Mouse (Mus musculus) heart, postnatal 25 days (tissue): ENCODE measurements around the gene Strn4. TPM values are rescaled to one million over a fixed set of nuclear protein-coding genes. Genes with fewer than 3 reads are reported as not detected.

Source experiments
- DNase-seq: peaks from one replicate; pipeline ENCODE4 v3.0.0; 2022; ENCODE audit warnings: low spot score
- intact Hi-C: fragments of 180-260 bp; cut with DNase I; formaldehyde crosslinking; loops from one replicate; pipeline ENCODE4 v1.15.1; 2025
- total RNA-seq, 2 experiments: library from RNA; stranded (reverse); gene quantifications; 2 replicates each; pipeline ENCODE4 v1.2.3; 2021

Gene Strn4
- 10 to 100 TPM; 54.8 to 65.5 TPM for total RNA-seq

DNA sequence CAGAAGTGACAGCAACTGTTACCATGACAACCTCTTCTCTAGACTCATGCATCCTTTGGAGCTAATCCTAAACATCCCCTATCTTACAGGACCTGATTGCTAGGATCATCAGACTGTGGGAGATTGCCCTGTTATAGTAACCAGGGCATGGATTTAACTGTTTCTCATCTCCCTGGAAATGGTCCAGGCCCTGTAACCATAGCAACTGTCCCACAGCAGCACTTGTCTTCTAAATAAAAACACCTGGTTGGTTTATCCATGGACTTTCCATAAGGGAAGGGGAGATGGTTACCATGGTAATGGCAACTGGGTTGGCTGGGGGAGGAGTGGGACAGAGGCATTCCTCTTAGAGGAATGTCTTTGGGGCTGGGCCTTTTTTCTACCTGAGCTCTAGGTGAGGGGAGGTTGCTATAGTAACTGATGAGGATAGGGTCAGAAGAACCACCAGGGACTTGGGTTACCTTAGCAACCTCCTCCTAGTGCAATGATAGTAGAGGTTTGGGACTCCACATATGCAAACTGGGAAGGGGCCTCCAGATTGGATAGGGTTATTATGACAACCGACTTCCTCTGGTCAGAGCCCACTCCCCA is at the start of gene Strn4:
TSS of gene Strn4 (plus strand) at position 539 of the 591 bp plus-strand sequence.
- intact Hi-C loops: no loop called here
- no peak for DNase-seq

DNA sequence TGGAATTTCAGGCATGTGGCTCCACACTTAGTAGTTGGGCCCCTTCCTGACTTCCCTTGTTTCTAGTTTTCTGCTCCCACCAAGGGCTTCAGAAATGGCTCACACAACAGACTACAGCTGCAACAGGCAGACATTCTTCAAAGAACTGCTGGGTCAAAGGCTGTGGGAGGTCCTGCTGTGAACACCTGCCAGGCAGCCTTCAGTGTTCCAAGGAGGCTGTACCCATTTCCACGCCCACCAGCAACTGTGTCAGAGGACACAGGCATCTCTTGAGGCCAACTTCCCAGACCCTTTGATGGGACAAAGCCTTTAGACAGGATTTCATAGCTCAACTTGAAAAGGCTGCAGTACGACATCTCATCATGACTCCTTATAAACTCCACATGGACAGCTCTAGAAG is 49.2 kb upstream of the Strn4 start:
- intact Hi-C loops: no loop called here
- DNase-seq: no peak

DNA sequence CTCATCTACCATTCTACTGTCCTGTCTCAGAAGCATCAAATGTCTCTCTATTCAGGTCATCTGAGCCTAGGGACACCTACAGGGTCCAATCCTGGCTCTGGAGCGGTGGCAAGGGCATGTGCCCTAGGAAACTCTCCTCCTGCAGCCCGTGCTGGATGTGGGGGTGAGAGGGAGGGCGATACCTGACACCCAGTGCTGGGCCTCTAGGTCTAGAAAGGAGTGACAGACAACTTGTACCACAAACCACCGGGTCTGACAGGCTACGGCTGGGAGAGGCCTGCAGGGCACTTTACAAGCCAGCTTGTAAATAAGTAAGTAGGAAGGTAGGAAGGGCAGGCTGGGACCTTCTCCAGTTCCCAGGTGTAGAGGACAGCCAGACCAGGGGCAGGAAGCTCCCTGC is 39.8 kb upstream of the Strn4 start:
- intact Hi-C loops: no loop called here
- no peak for DNase-seq

DNA sequence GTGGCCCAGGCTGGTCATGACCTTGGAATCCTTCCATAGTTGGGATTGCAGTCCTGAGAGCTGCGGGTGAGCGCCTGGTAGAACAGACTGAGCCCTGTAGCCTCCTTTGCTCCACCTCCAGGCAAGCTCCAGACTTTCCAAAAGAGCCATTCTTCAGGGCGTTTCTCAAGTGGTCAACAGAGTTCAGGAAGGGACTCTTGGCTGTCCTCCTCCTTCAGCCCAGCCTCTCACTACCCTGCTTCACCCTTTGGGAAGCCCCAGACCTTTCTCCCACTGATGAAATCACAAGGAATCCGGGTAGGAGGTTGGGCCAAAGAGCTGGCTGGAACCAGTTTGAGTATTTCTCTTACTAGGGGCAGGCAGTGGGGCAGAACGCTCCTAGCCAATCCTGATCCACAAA is 35.6 kb upstream of the Strn4 start:
- peak; percentile 73 for DNase-seq
- intact Hi-C loops: loop anchor here (2.0 kb wide), 1 partner anchor 33 kb away; no protein-coding TSS in a partner anchor

DNA sequence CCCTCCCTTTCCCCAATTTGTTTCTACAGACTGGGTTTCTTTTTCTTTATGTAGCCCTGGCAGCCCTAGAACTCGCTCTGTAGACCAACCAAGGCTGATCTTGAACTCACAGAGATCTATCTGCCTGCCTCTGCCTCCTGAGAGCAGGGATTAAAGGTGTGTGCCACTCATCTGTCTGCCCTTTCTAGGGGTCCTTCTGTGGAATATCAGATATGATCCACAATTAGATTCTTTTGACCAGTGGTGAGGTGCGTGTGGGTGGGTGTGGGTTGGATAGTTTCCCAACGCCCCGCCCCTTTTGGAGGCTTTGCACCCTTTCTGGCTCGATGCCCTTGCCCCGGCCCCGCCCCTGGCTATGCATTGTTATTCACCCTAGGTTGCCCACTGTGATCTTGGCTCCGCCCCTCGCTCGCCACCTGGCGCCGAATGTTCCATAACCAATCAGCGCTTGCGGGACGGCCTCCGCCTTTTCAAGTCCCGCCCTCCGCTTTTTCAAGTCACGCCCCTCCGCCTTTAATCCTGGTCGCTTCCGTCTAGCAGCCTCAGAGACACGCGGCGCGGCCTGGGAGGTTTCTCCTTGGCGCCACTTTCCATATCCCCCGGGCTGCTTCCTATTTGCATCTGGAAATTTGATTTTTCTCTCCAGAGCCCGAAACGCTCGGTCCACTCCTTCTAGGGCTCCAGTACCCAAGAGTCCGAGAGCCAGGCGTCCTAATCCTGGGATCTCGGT is 34.7 kb upstream of the Strn4 start, which contains the start of gene Slc1a5:
TSS of gene Slc1a5 (plus strand) at position 516 of the 730 bp plus-strand sequence.
- intact Hi-C loops: loop anchor here (2.0 kb wide), 1 partner anchor 34 kb away; no protein-coding TSS in a partner anchor
- DNase-seq: peak; percentile 88

DNA sequence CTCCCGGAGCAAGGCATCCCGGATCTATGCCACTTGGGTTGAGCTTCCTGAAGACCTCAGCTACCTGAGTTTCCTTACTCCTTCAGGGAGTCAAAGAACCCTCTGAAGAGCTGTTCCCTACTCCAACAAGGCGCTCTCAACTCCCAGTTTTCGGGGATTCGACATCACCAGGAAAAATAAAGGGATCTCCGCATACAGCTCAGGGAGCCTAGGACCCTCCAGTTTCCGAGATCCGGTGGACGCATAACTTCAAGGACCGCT is 34.2 kb upstream of the Strn4 start:
- no peak for DNase-seq
- intact Hi-C loops: loop anchor here (2.0 kb wide), 1 partner anchor 35 kb away; no protein-coding TSS in a partner anchor

DNA sequence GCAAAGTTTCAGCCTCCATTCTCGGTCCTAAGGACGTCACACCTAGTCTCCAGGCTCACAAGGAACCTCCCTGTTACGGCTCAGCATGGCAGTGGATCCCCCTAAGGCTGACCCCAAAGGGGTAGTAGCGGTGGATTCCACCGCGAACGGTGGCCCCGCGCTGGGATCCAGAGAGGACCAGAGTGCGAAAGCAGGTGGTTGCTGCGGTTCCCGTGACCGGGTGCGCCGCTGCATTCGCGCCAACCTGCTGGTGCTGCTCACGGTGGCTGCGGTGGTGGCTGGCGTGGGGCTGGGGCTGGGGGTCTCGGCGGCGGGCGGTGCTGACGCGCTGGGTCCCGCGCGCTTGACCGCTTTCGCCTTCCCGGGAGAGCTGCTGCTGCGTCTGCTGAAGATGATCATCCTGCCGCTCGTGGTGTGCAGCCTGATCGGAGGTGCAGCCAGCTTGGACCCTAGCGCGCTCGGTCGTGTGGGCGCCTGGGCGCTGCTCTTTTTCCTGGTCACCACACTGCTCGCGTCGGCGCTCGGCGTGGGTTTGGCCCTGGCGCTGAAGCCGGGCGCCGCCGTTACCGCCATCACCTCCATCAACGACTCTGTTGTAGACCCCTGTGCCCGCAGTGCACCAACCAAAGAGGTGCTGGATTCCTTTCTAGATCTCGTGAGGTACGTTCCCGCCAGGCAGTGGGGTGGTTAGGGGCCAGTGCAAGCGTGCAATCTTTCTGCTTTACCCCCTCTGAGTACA is 33.7 kb upstream of the Strn4 start:
- intact Hi-C loops: loop anchor here (2.0 kb wide), 2 partner anchors 21 to 35 kb away; no protein-coding TSS in a partner anchor

DNA sequence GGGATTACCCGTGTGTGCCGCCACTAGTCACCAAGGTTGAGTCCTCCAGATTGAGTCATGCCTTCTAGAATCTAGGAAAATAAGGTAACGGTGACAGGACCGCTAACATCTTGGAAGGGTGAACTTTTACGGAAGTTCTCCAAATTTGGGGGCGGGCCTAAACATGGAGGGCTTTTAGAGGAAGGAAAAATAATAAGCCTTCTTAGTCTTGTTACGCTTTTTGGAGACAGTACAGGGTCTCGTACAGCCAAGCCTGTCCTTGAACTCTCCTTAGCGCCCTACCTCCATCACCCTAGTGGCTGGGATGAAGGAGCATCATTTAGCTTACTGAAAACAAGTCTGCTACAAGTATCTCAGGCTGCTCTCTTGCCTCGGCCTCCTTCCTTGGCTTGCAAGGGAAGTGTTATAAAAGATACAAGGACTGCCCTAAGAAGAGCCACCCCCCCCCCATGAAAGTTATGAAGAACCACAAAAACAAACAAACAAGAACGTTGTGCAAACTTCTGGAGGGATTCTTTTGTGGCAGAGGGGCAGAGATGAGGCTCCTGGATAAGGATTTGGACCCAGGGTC is 33.0 kb upstream of the Strn4 start:
- intact Hi-C loops: loop anchor here (2.0 kb wide), 1 partner anchor 22 kb away; no protein-coding TSS in a partner anchor
- DNase-seq: no peak

More for the DNA sequence above, 33.7 kb upstream of the Strn4 start:
- DNase-seq: no peak

DNA sequence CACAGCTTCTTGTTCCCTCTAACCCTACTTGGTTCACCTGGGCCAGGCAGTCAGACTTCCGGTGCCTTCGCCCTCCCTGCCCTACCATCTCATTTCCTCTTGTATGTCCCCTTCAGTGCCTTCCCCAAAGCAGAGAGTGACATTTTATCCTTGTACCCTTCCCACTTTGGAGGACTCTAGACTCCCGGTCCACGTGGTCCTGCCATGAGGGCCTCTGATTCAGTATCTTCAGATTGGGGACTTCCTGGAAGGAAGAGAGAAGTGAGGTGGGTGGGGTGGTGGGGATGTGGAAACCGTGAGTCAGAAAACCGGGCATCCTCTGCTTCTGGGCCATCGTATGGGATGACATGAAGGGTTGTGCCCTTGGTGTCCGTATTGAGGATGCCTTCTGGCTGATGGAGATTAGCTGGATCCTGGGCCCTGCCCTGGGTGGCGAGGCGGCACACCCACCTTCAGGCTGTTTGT is 32.4 kb upstream of the Strn4 start:
- intact Hi-C loops: loop anchor here (2.0 kb wide), 1 partner anchor 22 kb away; no protein-coding TSS in a partner anchor
- DNase-seq: no peak

DNA sequence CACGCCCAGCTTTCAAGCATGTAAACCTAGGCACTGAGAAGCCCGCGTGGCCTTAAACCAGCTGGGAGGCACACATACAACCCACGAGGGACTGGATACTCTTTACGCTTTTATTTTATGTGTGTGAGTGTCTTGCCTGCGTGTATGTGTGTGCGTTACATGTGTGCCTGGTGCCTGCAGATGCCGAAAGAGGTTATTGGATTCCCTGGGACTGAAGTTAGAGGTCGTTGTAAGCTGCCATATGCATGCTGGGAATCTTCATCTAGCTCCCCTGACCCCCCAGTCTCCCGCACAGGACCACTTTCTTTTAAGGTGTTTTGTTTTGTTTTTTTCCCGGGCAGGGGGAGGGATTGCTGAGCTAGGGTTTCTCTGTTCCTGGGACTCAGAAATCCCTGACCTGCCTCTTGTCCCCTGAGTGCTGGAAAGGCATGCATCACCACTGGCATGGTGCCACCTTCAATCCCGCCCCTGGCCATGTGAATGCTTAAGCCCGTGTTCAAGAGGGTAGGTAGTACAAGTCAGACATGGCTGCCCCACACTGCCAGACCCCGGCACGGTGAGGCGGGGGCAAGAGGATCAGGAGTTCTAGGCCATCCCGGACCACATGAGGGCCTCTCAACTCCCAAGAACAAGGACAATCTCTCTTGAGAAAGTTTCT is 31.8 kb upstream of the Strn4 start:
- intact Hi-C loops: loop anchor here (2.0 kb wide), 1 partner anchor 23 kb away; no protein-coding TSS in a partner anchor
- peak; percentile 31 for DNase-seq

DNA sequence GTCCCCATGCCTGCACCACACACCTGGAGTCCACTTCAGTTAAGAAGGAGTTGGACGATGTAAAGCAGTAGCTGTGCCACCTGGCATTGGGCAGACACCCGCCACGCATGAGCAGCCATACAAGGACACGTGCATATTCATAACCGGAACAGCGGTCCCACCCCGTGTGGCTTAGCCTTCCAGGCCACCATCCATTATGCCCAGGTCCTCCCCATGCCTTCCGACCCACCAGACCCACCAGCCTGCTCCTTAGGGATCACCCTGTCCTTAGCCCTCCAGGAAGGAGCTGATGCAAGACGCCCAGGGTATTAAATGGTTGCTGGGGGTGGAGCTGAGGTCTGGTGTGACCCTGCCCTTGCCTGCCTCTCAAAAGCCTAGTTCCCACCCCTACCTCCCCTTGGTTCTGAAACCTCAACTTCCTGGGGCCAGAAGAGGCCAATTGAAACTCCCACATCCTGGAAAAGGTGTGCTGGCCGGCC is 31.2 kb upstream of the Strn4 start:
- intact Hi-C loops: no loop called here

DNA sequence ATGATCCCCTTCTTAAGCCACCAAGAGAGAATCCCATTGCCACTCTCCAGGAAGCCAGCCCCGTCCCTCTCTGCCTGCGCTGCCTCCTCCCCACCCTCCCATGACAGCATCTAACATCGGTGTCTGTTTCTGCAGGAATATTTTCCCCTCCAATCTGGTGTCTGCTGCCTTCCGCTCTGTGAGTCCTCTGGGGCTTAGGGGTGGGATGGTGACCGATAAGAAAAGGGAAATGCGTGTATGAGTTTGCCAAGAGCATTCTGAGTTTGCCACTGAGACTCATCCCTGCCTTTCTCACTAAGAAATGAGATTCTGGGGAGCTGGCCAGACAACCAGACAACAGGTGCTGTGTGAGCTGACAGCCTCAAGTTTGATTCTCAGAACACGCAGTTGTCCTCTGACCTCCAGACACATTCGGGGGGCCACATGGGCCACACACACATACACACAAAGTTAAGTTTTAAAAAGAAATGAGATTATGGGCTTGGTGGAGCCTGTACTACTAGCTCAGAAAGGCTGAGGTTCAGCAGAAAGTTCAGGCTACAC is 30.1 kb upstream of the Strn4 start:
- DNase-seq: no peak
- intact Hi-C loops: no loop called here

More for the DNA sequence above, 31.2 kb upstream of the Strn4 start:
- no peak for DNase-seq

DNA sequence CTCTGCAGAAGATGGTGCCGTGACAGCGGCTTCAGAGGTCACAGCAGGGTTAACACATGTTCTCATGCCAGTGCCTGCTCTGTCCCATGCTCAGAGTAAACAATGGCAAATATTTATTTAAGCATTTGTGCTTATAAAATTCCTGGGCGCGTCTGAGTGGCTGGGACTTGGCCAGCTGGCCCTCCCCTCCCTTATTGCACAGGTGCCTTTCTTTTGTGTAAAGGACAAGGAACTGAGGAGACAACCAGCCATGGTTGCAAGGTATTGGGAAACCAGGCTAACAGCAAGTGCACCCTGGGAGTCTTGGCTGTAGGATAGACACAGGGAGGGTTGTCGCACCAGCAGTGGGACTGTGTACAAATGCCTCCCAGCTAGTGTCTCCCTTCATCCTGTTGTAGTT is 23.4 kb upstream of the Strn4 start:
- intact Hi-C loops: no loop called here
- DNase-seq: no peak

DNA sequence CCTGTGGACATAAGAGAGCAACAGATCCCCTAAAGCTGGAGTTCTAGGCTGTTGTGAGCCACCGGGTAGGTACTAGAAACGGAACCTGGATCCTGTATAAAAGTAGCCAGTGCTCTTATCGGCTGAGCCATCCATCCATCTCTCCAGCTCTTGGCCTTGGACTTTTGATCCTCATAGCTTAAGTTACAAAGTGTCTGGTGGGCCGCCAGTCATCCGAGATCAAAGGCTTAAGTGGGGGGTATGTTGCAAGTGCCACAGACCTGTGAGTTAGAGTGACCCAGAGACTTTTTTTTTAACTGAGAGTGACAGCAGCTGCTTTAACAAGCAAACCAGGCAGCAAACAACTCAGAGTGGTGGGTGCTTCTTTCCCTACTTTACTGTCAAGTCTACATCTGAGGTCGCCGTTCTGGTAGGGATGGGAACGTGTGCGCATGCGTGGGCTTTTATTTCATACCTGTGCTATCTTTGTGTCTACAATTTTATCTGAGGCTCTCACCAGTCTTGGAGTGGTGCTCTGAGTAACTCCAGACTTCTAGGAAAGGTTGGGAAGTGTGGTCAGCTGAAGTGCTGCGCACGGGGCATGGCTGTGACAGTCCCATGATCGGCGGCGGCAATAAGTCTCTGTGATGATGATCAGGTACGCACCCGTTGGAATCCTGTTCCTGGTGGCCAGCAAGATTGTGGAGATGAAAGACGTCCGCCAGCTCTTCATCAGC is 22.5 kb upstream of the Strn4 start:
- no peak for DNase-seq
- intact Hi-C loops: no loop called here

DNA sequence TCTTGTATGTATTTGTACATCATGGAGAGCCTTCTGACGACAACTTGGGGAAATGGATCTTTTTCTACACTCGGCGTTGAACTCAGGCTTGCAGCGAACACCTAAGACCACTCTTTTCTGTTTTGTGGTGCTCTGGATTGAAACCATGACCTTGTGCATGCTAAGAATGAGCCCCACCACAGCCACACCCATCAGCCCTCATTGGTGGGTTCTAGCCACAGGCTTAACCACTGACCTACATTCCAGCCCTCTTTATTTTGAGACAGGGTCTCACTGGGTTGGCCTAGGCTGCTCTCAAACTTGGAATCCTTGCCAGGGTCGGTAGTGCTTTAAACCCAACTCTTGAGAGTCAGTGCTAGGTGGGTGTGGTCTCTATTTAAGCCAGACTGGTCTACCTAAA is 20.8 kb upstream of the Strn4 start:
- no peak for DNase-seq
- intact Hi-C loops: no loop called here

DNA sequence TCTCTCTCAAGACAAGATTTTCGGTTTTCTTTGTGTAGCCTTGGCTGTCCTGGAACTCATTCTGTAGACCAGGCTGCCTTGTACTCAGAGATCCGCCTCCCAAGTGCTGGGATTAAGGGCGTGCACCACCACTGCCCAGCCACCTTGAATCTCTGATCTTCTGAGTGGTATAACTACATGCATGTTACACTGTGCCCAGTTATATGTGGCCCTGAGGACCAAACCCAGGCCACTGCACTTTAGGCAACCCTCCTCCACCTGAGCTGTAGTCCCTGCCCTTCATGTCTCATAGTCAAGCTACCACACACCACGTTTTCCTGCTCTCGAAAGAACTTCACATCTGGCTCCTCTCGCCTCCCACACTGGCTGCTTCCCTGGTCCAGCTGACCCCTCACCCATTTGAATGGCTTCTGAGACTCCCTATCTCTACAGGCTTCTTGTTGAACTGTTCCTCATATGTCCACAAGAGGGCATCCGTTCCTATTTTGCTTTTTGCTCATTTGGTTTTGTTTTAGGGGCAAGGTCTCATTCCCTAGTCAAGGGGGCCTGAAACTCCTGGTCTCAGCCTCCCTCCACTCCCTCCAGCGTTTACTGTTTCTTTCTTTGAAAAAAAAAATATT is 11.2 kb upstream of the Strn4 start:
- DNase-seq: no peak
- intact Hi-C loops: loop anchor here (5.0 kb wide), 1 partner anchor 177 kb away; no protein-coding TSS in a partner anchor

DNA sequence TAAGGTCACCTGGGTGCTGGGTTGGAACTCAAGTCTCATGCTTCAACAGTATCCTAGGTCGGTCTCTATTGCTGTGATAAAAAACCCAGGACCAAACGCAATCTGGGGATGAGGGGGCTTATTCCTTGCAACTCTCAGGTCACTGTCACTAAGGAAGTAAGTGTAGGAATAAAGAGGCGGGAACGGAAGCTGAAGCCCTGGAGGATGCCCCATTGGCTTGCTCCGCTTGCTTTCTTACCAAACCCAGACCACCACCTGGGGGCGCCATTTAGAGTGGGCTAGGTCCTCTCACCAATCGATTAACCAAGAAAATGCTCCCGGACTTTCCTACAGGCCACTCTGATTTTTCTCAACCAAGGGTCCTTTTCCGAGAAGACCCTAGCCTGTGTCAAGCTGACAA is 7.8 kb upstream of the Strn4 start:
- DNase-seq: no peak
- intact Hi-C loops: loop anchor here (2.0 to 5.0 kb wide), 2 partner anchors 61 to 181 kb away; no protein-coding TSS in a partner anchor

DNA sequence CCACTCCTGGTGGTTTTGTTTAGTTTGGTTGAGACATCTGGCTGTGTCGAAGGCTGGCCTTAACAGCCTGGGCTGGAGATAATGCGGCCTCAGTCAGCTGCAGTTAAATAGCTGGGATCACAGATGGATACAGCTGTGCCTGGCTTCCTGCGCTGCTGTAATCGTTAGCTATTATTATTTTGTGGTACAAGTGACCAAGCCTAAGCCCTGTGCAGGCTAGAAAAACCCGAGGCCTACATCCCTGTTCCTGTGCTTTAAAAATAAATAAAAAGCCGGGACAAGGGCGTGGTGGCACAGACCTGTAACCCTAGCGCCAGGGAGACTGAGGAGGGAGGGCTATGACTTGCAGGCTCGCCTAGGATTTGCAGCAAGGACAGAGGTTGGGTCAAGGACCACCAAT is 7.0 kb upstream of the Strn4 start:
- no peak for DNase-seq
- intact Hi-C loops: loop anchor here (2.0 to 5.0 kb wide), 2 partner anchors 62 to 181 kb away; no protein-coding TSS in a partner anchor
